Mouse (Mus musculus): ENCODE results near the gene Recql5. TPM values are rescaled to one million over a fixed set of nuclear protein-coding genes. Genes with fewer than 3 reads are reported as not detected.
"Not testable (repeated sequence)": the region's sequence is repeated elsewhere in the genome, so short reads cannot be mapped to it uniquely, and the experiment has no call there.

Gene Recql5
- total RNA-seq, 2 experiments from 2014 or later = 8.3 to 15.3 TPM

DNA sequence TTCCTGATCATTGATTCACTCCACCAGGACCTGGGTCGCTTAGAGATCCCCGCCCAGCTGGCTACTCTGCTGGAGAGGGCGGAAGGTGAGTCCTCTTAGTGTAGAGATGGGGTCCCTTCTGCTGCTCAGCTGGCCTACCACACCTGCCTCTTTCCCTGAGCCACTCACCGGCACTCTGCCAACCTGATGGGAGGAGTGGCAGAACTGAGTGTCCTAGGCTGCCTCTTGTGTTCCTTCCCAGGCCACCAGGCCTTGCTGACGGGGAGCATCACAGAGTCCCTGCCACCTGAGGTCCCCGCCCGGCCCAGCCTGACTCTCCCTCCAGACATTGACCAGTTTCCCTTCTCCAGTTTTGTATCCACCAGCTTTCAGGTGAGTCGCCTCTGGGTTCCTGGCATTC lies 55.2 kb downstream of the Recql5 start:
- no peak for ATAC-seq (replicated peaks; ENCODE audit: low FRiP score, poor library complexity, severe bottlenecking)

DNA sequence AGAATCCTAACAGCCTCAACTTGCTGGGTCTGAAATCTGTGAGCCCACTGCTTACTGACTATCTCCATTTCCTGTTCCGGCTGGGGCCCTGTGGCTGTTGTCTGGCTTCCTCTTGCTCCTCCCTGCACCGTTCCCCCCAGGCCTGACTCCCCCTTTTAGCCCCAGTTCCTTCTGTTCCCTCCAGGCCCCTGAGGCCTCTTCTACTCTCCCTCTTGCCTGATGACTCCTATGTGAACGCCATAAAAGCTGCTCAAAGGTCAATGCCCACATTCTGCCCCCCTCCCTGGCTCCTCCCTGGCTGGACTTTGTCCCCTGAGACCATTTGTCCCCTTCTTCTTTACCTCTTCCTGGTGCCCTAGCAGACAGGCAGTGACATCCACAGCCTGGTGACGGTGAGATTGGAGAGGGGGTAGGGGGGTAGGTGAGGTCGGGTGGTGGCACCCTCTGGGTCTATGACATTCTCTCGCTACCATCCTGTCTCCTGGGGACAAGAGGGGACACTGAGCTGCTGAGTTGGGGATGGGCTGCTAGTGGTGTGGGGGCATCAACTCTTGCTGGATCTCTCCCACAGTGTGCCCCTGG lies 56.0 kb downstream of the Recql5 start:
- no peak for ATAC-seq (replicated peaks; ENCODE audit: low FRiP score, poor library complexity, severe bottlenecking)

DNA sequence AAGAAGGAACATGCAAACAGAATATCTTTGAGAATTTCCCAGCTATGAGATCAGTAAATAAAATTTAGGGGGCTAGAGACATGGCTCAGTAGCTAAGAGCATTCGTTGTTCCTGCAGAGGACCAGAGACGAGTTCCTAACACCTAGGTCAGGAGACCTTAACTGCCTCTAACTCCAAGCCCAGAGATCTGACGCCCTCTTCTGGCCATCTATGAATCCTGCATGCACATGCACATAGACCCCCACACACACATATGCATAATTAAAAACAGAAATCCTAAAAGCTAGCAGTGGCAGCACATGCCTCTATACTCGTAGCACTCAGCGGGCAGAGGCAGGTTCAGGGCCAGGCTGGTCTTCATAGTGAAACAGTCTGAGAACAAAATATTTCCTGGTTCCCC lies 56.8 kb downstream of the Recql5 start:
- no peak for ATAC-seq (replicated peaks; ENCODE audit: low FRiP score, poor library complexity, severe bottlenecking)

DNA sequence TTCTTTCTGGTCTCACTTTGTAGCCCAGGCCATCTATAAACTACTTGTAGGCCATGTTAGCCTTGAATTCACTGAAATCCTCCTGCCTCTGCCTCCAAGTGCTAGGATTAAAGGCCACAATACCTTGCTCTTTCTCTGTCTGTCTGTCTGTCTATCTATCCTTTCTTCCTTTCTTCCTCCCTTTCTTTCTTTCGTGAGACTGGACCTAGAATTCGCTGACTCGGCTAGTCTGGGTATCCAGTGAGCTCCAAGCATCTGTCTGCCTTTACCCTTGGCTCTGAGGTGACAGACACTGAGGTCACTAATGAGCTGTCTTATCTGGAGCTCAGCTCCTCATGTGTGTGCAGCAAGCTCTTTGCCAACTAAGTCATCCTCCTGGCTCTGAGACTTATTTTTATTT lies 57.3 kb downstream of the Recql5 start:
- no peak for ATAC-seq (replicated peaks; ENCODE audit: low FRiP score, poor library complexity, severe bottlenecking)

GRCm38 (mm10) chr11:115872437-115872836 lies 60.8 kb downstream of the Recql5 start:
- no peak for ATAC-seq (replicated peaks; ENCODE audit: low FRiP score, poor library complexity, severe bottlenecking)

- ATAC-seq (replicated peaks; ENCODE audit: low FRiP score, poor library complexity, severe bottlenecking) = peak; percentile 48
Observed at GRCm38 (mm10) chr11:115869393-115869792, 63.9 kb downstream of the Recql5 start.

DNA sequence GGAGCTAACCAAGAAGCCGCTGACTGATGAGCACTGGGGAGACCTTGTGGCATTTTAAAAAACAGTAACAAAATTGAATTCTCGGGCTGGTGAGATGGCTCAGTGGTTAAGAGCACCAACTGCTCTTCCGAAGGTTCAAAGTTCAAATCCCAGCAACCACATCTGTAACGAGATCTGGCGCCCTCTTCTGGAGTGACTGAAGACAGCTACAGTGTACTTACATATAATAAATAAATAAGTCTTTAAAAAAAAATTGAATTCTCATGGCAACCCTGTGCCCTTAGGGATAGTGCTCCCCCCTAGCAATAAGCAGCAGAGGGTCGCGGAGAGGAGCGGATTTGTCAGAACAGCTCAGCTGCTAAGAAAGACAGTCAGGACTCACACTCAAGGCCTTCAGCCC lies 69.4 kb downstream of the Recql5 start:
- no peak for ATAC-seq (replicated peaks; ENCODE audit: low FRiP score, poor library complexity, severe bottlenecking)

DNA sequence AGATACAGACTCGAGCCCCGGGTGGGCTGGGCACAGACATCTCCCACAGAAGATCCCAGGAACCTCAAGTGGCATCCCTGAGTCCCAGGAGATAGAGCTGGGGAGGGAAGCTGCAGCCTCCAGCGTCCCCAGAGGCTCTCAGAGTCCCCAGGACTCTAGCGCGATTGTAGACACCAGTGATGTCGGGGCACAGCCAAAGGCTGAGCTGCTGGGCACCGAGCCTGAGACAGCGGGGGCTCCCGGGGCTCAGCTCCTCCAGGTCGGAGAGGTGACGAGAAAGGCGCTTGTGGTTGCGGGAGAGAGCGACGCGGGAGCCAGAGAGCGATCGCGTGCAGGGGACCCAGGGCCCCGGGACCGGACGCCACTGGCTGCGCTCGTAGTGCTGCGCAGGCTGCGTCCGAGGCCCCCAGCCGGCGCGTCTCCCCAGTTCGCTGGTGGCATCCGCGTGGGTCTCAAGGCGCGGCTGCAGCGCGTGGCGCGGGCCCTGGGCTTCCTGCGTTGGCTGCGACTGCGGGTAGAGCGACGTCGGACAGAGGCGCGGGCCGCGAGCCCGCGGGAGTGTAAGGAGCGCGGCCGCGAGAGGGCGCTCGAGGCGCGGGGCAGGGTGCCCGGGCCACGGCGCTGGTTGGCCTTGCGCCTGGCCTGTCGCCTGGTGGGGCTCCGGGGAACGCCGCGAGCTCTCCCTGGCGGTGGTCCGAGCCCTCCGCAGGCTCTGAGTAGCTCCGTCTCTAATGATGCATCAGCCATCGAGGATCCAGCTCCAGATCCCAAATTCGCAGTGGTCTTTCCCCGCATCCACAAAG lies 73.9 kb downstream of the Recql5 start:
- ATAC-seq (replicated peaks; ENCODE audit: low FRiP score, poor library complexity, severe bottlenecking) = peak; percentile 24; the same call in 1 of the 2 replicates

DNA sequence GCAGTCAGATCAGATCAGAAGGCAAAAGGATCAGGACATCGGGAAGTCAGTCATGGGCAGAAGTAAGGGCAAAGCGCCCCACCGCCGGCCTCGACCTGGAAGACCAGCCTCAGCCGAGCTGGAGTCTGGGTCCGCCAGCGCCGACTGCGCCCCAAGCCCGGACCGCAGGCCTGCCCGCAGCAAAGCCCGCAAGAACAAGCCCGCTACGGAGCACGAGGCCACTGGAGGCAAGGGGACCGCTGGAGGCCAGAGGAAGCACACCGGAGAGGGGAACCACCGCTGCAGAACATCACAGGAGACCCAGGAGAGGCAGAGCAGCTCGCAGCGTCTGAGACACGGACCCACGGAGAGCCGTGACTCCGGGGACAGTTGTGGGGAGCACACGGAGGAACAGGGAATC lies 74.9 kb downstream of the Recql5 start, which contains the start of gene Myo15b:
TSS of gene Myo15b (plus strand) at position 53 of the 400 bp plus-strand sequence.
- no peak for ATAC-seq (replicated peaks; ENCODE audit: low FRiP score, poor library complexity, severe bottlenecking)

- ATAC-seq (replicated peaks; ENCODE audit: low FRiP score, poor library complexity, severe bottlenecking) = no peak
Observed at GRCm38 (mm10) chr11:115857936-115858335, 75.3 kb downstream of the Recql5 start.

- ATAC-seq (replicated peaks; ENCODE audit: low FRiP score, poor library complexity, severe bottlenecking) = not testable (repeated sequence)
Observed at GRCm38 (mm10) chr11:115857146-115857545, 76.1 kb downstream of the Recql5 start.

GRCm38 (mm10) chr11:115854674-115855073 lies 78.6 kb downstream of the Recql5 start:
- ATAC-seq (replicated peaks; ENCODE audit: low FRiP score, poor library complexity, severe bottlenecking) = no peak

DNA sequence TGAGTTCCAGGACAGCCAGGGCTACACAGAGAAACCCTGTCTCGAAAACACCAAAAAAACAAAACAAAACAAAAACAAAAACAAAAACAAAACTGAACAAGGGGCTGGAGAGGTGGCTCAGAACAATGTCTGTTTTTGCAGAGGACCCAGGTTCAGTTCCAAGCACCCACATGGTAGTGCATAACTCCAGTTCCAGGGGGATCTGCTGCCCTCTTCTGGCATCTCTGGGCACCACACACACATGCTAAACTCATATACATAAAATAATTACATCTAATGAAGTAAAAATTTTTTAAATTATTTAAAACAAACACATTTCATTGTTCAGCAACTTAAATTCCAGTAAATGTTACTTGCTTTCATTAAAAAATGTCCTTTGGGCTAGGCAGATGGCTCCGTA lies 87.5 kb downstream of the Recql5 start:
- ATAC-seq (replicated peaks; ENCODE audit: low FRiP score, poor library complexity, severe bottlenecking) = no peak

DNA sequence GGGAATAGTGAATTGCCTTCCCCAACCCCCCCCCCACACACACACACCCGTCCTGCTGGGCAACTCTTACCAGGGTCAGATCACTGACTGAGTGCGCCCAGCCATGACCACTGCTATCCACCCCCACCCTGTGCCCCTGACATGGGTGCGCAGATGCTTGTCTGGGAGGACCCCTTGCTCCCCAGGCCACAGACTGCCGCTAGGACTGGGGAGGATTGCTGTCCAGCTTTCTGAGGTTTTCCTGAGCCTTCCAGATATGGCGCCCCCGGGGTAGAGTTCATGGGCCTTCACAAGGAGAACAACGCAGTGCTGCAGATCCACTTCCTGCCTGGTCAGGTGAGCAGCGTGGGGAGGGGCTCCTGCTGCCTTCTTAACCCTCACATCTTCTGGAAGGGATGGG lies 89.0 kb downstream of the Recql5 start:
- no peak for ATAC-seq (replicated peaks; ENCODE audit: low FRiP score, poor library complexity, severe bottlenecking)

GRCm38 (mm10) chr11:115843891-115844239 lies 89.4 kb downstream of the Recql5 start:
- no peak for ATAC-seq (replicated peaks; ENCODE audit: low FRiP score, poor library complexity, severe bottlenecking)

GRCm38 (mm10) chr11:115843141-115843890 lies 90.0 kb downstream of the Recql5 start:
- ATAC-seq (replicated peaks; ENCODE audit: low FRiP score, poor library complexity, severe bottlenecking) = no peak

Other genes starting within 250 kb of the Recql5 start
- gene Grb2, start 224.9 kb downstream of the Recql5 start, total RNA-seq (2015; ENCODE audit: low replicate concordance) = 27.4 and 34.4 TPM in 2 replicates
- 12.0 and 21.9 TPM in 2 replicates for gene Grb2, start 224.9 kb downstream of the Recql5 start, total RNA-seq (2017; ENCODE audit: low replicate concordance)
- gene Tmem94, start 168.0 kb downstream of the Recql5 start, total RNA-seq (2015; ENCODE audit: low replicate concordance) = 5.6 and 8.5 TPM in 2 replicates
- gene Tmem94, start 168.0 kb downstream of the Recql5 start, total RNA-seq (2017; ENCODE audit: low replicate concordance) = 8.7 and 13.5 TPM in 2 replicates
- gene Caskin2, start 119.8 kb downstream of the Recql5 start, total RNA-seq (2015; ENCODE audit: low replicate concordance) = 4.0 and 4.8 TPM in 2 replicates
- 2.0 and 3.1 TPM in 2 replicates for gene Caskin2, start 119.8 kb downstream of the Recql5 start, total RNA-seq (2017; ENCODE audit: low replicate concordance)
- 1.7 and 5.6 TPM in 2 replicates for gene Tsen54, start 118.8 kb downstream of the Recql5 start, total RNA-seq (2015; ENCODE audit: low replicate concordance)
- 1.4 and 2.2 TPM in 2 replicates for gene Tsen54, start 118.8 kb downstream of the Recql5 start, total RNA-seq (2017; ENCODE audit: low replicate concordance)
- gene Llgl2, start 109.4 kb downstream of the Recql5 start, total RNA-seq (2015; ENCODE audit: low replicate concordance) = 3.3 and 5.4 TPM in 2 replicates
- gene Llgl2, start 109.4 kb downstream of the Recql5 start, total RNA-seq (2017; ENCODE audit: low replicate concordance) = 0.34 TPM in 1 of 2 replicates, not detected in the other
- gene Myo15b, start 75.1 kb downstream of the Recql5 start, total RNA-seq (2015; ENCODE audit: low replicate concordance) = not detected in 2 replicates
- not detected in 2 replicates for gene Myo15b, start 75.1 kb downstream of the Recql5 start, total RNA-seq (2017; ENCODE audit: low replicate concordance)
- 14.2 and 17.9 TPM in 2 replicates for gene Smim5, start 33.5 kb downstream of the Recql5 start, total RNA-seq (2015; ENCODE audit: low replicate concordance)
- gene Smim5, start 33.5 kb downstream of the Recql5 start, total RNA-seq (2017; ENCODE audit: low replicate concordance) = 17.1 and 19.2 TPM in 2 replicates
- 7.5 and 7.9 TPM in 2 replicates for gene Smim6, start 21.5 kb downstream of the Recql5 start, total RNA-seq (2015; ENCODE audit: low replicate concordance)
- gene Smim6, start 21.5 kb downstream of the Recql5 start, total RNA-seq (2017; ENCODE audit: low replicate concordance) = 0.26 and 1.5 TPM in 2 replicates
- gene Sap30bp, start 195 bp downstream of the Recql5 start, total RNA-seq (2015; ENCODE audit: low replicate concordance) = 3.6 and 6.3 TPM in 2 replicates
- 75.6 and 96.5 TPM in 2 replicates for gene Sap30bp, start 195 bp downstream of the Recql5 start, total RNA-seq (2017; ENCODE audit: low replicate concordance)
- gene Itgb4, start 41.2 kb upstream of the Recql5 start, total RNA-seq (2015; ENCODE audit: low replicate concordance) = not detected in 2 replicates
- gene Itgb4, start 41.2 kb upstream of the Recql5 start, total RNA-seq (2017; ENCODE audit: low replicate concordance) = not detected in 2 replicates
- 1.5 and 4.8 TPM in 2 replicates for gene Galk1, start 79.2 kb upstream of the Recql5 start, total RNA-seq (2015; ENCODE audit: low replicate concordance)
- 3.6 and 4.5 TPM in 2 replicates for gene Galk1, start 79.2 kb upstream of the Recql5 start, total RNA-seq (2017; ENCODE audit: low replicate concordance)
- 366 and 401 TPM in 2 replicates for gene H3f3b, start 94.5 kb upstream of the Recql5 start, total RNA-seq (2015; ENCODE audit: low replicate concordance)
- 384 and 542 TPM in 2 replicates for gene H3f3b, start 94.5 kb upstream of the Recql5 start, total RNA-seq (2017; ENCODE audit: low replicate concordance)
- 4.2 and 6.9 TPM in 2 replicates for gene Unk, start 96.8 kb upstream of the Recql5 start, total RNA-seq (2015; ENCODE audit: low replicate concordance)
- gene Unk, start 96.8 kb upstream of the Recql5 start, total RNA-seq (2017; ENCODE audit: low replicate concordance) = 7.9 and 17.3 TPM in 2 replicates
- 4.2 and 4.8 TPM in 2 replicates for gene Unc13d, start 144.5 kb upstream of the Recql5 start, total RNA-seq (2015; ENCODE audit: low replicate concordance)
- gene Unc13d, start 144.5 kb upstream of the Recql5 start, total RNA-seq (2017; ENCODE audit: low replicate concordance) = 4.3 and 7.0 TPM in 2 replicates
- 105 and 125 TPM in 2 replicates for gene Wbp2, start 153.5 kb upstream of the Recql5 start, total RNA-seq (2015; ENCODE audit: low replicate concordance)
- gene Wbp2, start 153.5 kb upstream of the Recql5 start, total RNA-seq (2017; ENCODE audit: low replicate concordance) = 58.0 and 68.8 TPM in 2 replicates
- gene Trim47, start 193.7 kb upstream of the Recql5 start, total RNA-seq (2015; ENCODE audit: low replicate concordance) = 1.0 and 2.5 TPM in 2 replicates
- 1.3 TPM in 1 of 2 replicates, not detected in the other for gene Trim47, start 193.7 kb upstream of the Recql5 start, total RNA-seq (2017; ENCODE audit: low replicate concordance)
- gene Trim65, start 197.7 kb upstream of the Recql5 start, total RNA-seq (2015; ENCODE audit: low replicate concordance) = 0.38 and 2.3 TPM in 2 replicates
- gene Trim65, start 197.7 kb upstream of the Recql5 start, total RNA-seq (2017; ENCODE audit: low replicate concordance) = 0.28 and 3.3 TPM in 2 replicates
- gene Mrpl38, start 205.4 kb upstream of the Recql5 start, total RNA-seq (2015; ENCODE audit: low replicate concordance) = 10.0 and 19.8 TPM in 2 replicates
- gene Mrpl38, start 205.4 kb upstream of the Recql5 start, total RNA-seq (2017; ENCODE audit: low replicate concordance) = 5.2 and 6.7 TPM in 2 replicates
- 6.1 and 14.6 TPM in 2 replicates for gene Fbf1, start 234.7 kb upstream of the Recql5 start, total RNA-seq (2015; ENCODE audit: low replicate concordance)
- gene Fbf1, start 234.7 kb upstream of the Recql5 start, total RNA-seq (2017; ENCODE audit: low replicate concordance) = 6.0 and 6.7 TPM in 2 replicates

All from erythroblast, adult 5-6 weeks (primary cell).